Mouse (Mus musculus) heart, adult 2 months (tissue): ENCODE data around the gene Fhad1. TPM values are rescaled to one million over a fixed set of nuclear protein-coding genes. Genes with fewer than 3 reads are reported as not detected.

ENCODE experiments used
- DNase-seq, 2 experiments: peaks; one replicate each; pipeline ENCODE4 v3.0.0; 2021
- H3K27ac ChIP-seq: fragments of 200-600 bp; 2 replicates; pipeline ENCODE4 v1.8.1; 2022
- H3K27me3 ChIP-seq: fragments of 200-500 bp; 2 replicates; pipeline ENCODE4 v1.6.1; 2012; ENCODE audit warnings: mild to moderate bottlenecking, low read length, inconsistent platforms, mixed read lengths; ENCODE audit not compliant: control insufficient read depth, insufficient read depth
- H3K36me3 ChIP-seq: fragments of 200-500 bp; 2 replicates; pipeline ENCODE4 v1.6.1; 2012; ENCODE audit warnings: low read length, inconsistent platforms; ENCODE audit not compliant: control insufficient read depth, insufficient read depth
- H3K4me1 ChIP-seq: fragments of 200-500 bp; 2 replicates; pipeline ENCODE4 v1.6.1; 2011; ENCODE audit warnings: low read length; ENCODE audit not compliant: control insufficient read depth, insufficient read depth
- H3K4me3 ChIP-seq: fragments of 200-600 bp; 2 replicates; pipeline ENCODE4 v1.8.1; 2022
- H3K79me2 ChIP-seq: fragments of 200-500 bp; replicated peaks from 2 replicates; pipeline ENCODE4 v1.6.1; 2012; ENCODE audit warnings: mild to moderate bottlenecking, inconsistent platforms, low read length, moderate library complexity, mixed read lengths; ENCODE audit not compliant: control insufficient read depth, insufficient read depth
- H3K9ac ChIP-seq: fragments of 200-500 bp; 2 replicates; pipeline ENCODE4 v1.6.1; 2012; ENCODE audit warnings: low read depth, mild to moderate bottlenecking, control low read depth, inconsistent platforms, low read length, mixed read lengths
- CTCF ChIP-seq: fragments of 200-600 bp; IDR thresholded peaks from 2 replicates; pipeline ENCODE4 v1.8.1; 2022; ENCODE audit warnings: antibody characterized with exemption, mild to moderate bottlenecking, moderate library complexity
- EP300 ChIP-seq: fragments of 200-500 bp; IDR thresholded peaks from 2 replicates; pipeline ENCODE4 v1.6.1; 2011; ENCODE audit warnings: low read depth, low read length, control low read depth; ENCODE audit not compliant: insufficient read depth
- POLR2A ChIP-seq: fragments of 200-500 bp; IDR thresholded peaks from 2 replicates; pipeline ENCODE4 v1.6.1; 2011; ENCODE audit warnings: mild to moderate bottlenecking, low read depth, low read length, control low read depth; ENCODE audit not compliant: insufficient read depth
- WGBS: fragments of 180-500 bp; shearing (Covaris S2); methylation state at CpG from one replicate; pipeline ENCODE4 v1.1.7; 2018; 5-methylcytosine and 5-hydroxymethylcytosine counted together
- intact Hi-C: fragments of 180-260 bp; cut with DNase I; formaldehyde crosslinking; loops from one replicate; pipeline ENCODE4 v1.15.1; 2025
- polyA plus RNA-seq: library from polyadenylated mRNA; depleted of rRNA; stranded (reverse); fragments of >200 nt; gene quantifications from 2 replicates; pipeline ENCODE4 v1.2.3, GENCODE M21; 2012
- total RNA-seq, 2 experiments: library from RNA; stranded (reverse); gene quantifications; 2 replicates each; pipeline ENCODE4 v1.2.3; 2021

Gene Fhad1
- total and polyA plus RNA-seq, 3 experiments = 0.47 to 0.55 (median 0.53) TPM

DNA sequence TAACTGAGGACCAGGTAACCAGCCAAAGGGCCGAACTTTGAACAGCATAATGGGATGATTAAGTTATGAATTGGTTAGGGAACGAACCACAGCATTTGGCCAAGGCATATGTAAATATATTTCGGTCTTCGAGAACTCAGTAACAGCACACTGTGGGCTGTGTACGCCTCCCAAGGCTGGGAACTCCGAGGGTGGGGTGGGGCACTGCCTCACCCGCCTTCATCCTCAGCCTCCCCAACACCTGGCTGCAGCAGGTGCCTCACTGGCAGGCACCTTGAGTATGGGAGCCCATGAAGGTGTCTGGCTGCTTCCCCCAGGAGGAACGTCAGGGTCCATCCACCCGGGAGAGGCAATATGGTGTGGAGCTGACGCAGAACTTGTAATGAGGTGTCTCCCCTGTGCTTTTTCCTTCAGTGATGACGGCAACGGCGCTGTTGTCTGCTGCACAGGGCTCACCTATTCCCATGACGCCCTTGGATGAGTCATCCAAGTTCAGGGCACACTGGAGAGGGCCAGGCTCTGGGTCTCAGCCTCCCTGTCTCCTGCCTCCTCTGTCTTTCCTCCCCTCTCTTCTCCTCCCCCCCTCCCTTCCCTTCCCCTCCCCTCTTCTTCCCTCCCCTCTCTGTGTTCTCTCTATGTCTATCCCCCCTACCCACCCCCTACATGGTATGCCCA lies 22.2 kb downstream of the Fhad1 start:
- TF ChIP-seq EP300 = no peak
- no peak for TF ChIP-seq CTCF
- TF ChIP-seq POLR2A = no peak
- Histone ChIP-seq H3K79me2 (no peaks in the 10 kb centered on the region), H3K27ac (no peak overlapping the region), H3K27me3 (no peaks in the 10 kb centered on the region), H3K9ac (no peak overlapping the region), H3K4me3 (no peak overlapping the region), H3K36me3 (no peaks in the 10 kb centered on the region), H3K4me1 (no peaks in the 10 kb centered on the region)
- 79% methylated on average over 14 of the region's 14 CpGs for WGBS
- intact Hi-C loops = no loop called here
- no peak for DNase-seq

GRCm38 (mm10) chr4:141988178-141988577 lies 26.7 kb downstream of the Fhad1 start:
- TF ChIP-seq CTCF (no peak), POLR2A (no peak), EP300 (no peak)
- no peak for DNase-seq
- no peaks in the 10 kb centered on the region for H3K27me3 ChIP-seq
- no peaks in the 10 kb centered on the region for H3K36me3 ChIP-seq
- H3K79me2 ChIP-seq = no peaks in the 10 kb centered on the region
- H3K9ac ChIP-seq = no peak overlapping the region
- no peak overlapping the region for H3K27ac ChIP-seq
- no peaks in the 10 kb centered on the region for H3K4me1 ChIP-seq
- WGBS = 86% methylated on average over 1 of the region's 1 CpGs
- intact Hi-C loops = no loop called here
- no peak overlapping the region for H3K4me3 ChIP-seq

GRCm38 (mm10) chr4:141983689-141984088 lies 31.2 kb downstream of the Fhad1 start:
- H3K9ac ChIP-seq = no peak overlapping the region
- no peaks in the 10 kb centered on the region for H3K27me3 ChIP-seq
- no peaks in the 10 kb centered on the region for H3K79me2 ChIP-seq
- no peak overlapping the region for H3K4me3 ChIP-seq
- intact Hi-C loops = no loop called here
- DNase-seq = no peak
- TF ChIP-seq CTCF = no peak
- TF ChIP-seq EP300 = no peak
- no peak for TF ChIP-seq POLR2A
- H3K4me1 ChIP-seq = no peaks in the 10 kb centered on the region
- no peak overlapping the region for H3K27ac ChIP-seq
- H3K36me3 ChIP-seq = no peaks in the 10 kb centered on the region
- 68% methylated on average over 3 of the region's 3 CpGs for WGBS

- Histone ChIP-seq H3K27ac (no peak overlapping the region), H3K27me3 (no peaks in the 10 kb centered on the region), H3K79me2 (no peaks in the 10 kb centered on the region), H3K9ac (no peak overlapping the region), H3K4me1 (no peaks in the 10 kb centered on the region), H3K36me3 (no peaks in the 10 kb centered on the region), H3K4me3 (no peak overlapping the region)
- DNase-seq = no peak
- intact Hi-C loops = no loop called here
- 75% methylated on average over 3 of the region's 3 CpGs for WGBS
- TF ChIP-seq CTCF (no peak), POLR2A (no peak), EP300 (no peak)
Measured at GRCm38 (mm10) chr4:141981475-141981874, 33.4 kb downstream of the Fhad1 start.

GRCm38 (mm10) chr4:141978582-141978981 lies 36.3 kb downstream of the Fhad1 start:
- no peak for DNase-seq
- intact Hi-C loops = no loop called here
- TF ChIP-seq CTCF = no peak
- no peak for TF ChIP-seq EP300
- no peak for TF ChIP-seq POLR2A
- 80% methylated on average over 11 of the region's 11 CpGs for WGBS
- Histone ChIP-seq H3K27me3 (no peaks in the 10 kb centered on the region), H3K4me3 (no peak overlapping the region), H3K79me2 (no peaks in the 10 kb centered on the region), H3K4me1 (no peaks in the 10 kb centered on the region), H3K36me3 (no peaks in the 10 kb centered on the region), H3K9ac (no peak overlapping the region), H3K27ac (no peak overlapping the region)

DNA sequence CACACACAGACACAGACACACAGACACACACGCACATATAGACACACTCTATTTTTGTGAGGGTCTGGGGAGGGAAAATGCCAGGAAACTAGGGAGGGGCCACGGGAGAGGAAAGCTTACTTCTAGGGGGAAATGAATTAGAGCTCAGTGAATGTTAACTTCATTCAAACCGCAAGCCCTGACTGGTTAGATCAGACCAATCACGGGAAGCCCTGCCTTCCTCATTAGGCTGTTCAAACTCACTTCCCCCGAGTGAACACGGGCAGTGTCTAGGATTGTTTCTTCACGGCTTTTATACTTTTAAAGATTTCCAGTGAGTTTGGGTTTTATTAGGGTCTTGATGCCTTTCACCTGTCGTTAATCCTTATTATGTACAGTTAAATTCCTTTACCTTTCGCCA lies 37.5 kb downstream of the Fhad1 start:
- DNase-seq = no peak
- intact Hi-C loops = no loop called here

More for the DNA sequence above, 37.5 kb downstream of the Fhad1 start:
- Histone ChIP-seq H3K79me2 (no peaks in the 10 kb centered on the region), H3K27me3 (no peaks in the 10 kb centered on the region), H3K27ac (no peak overlapping the region), H3K9ac (no peak overlapping the region), H3K36me3 (no peaks in the 10 kb centered on the region), H3K4me1 (no peaks in the 10 kb centered on the region), H3K4me3 (no peak overlapping the region)
- no peak for TF ChIP-seq CTCF
- TF ChIP-seq EP300 = no peak
- TF ChIP-seq POLR2A = no peak
- WGBS = 39% methylated on average over 9 of the region's 9 CpGs
